Mouse (Mus musculus) embryo, embryonic 10 days (tissue): ENCODE measurements at regions not wholly inside any gene's neighbourhood (a gene's known extent, or its start where the extent isn't known, plus 50 kb on each side); places are given as distances from the start of the nearest gene placed in this dataset.
A peak's percentile ranks its signal among the peaks of the same experiment; 100 is the strongest.

Experiments
- DNase-seq: peaks from one replicate; pipeline ENCODE4 v3.0.0-alpha.2; 2015; ENCODE audit warnings: low spot score

GRCm38 (mm10) chr11:9739098-9739497 is 547.4 kb downstream of the Abca13 start:
- no peak for DNase-seq

GRCm38 (mm10) chr11:9780240-9780901 is 588.6 kb downstream of the Abca13 start:
- DNase-seq = no peak

GRCm38 (mm10) chr11:9793175-9793828 is 601.6 kb downstream of the Abca13 start:
- DNase-seq = peak; percentile 7

- no peak for DNase-seq
Observed at GRCm38 (mm10) chr11:9839636-9840035, 647.9 kb downstream of the Abca13 start.

GRCm38 (mm10) chr11:9868454-9869130 is 676.9 kb downstream of the Abca13 start:
- DNase-seq = no peak
